Mouse (Mus musculus) heart, embryonic 10.5 days (tissue): ENCODE results near the gene Btf3l4. TPM values are rescaled to one million over a fixed set of nuclear protein-coding genes. Genes with fewer than 3 reads are reported as not detected.
A peak's percentile ranks its signal among the peaks of the same experiment; 100 is the strongest.

Experiments used
- DNase-seq: peaks from one replicate; pipeline ENCODE4 v3.0.0-alpha.2; 2017; ENCODE audit warnings: low spot score
- H3K27ac ChIP-seq: fragments of 300-500 bp; sonication (generic); 2 replicates; pipeline ENCODE4 v1.5.1; 2016; ENCODE audit warnings: mild to moderate bottlenecking
- H3K27me3 ChIP-seq: fragments of 300-500 bp; sonication (generic); 2 replicates; pipeline ENCODE4 v1.6.1; 2016; ENCODE audit warnings: mild to moderate bottlenecking; ENCODE audit not compliant: poor library complexity, insufficient read depth, severe bottlenecking
- H3K36me3 ChIP-seq: fragments of 300-500 bp; sonication (generic); 2 replicates; pipeline ENCODE4 v1.6.1; 2016; ENCODE audit warnings: mild to moderate bottlenecking, moderate library complexity
- H3K4me1 ChIP-seq: fragments of 300-500 bp; sonication (generic); 2 replicates; pipeline ENCODE4 v1.6.1; 2016; ENCODE audit warnings: mild to moderate bottlenecking
- H3K4me3 ChIP-seq: fragments of 300-500 bp; sonication (generic); 2 replicates; pipeline ENCODE4 v1.5.1; 2016; ENCODE audit warnings: mild to moderate bottlenecking, moderate library complexity
- H3K9me3 ChIP-seq: fragments of 300-500 bp; sonication (generic); 2 replicates; pipeline ENCODE4 v1.6.1; 2016; ENCODE audit warnings: mild to moderate bottlenecking, moderate library complexity
- WGBS: fragments of 180-500 bp; shearing (Covaris S2); methylation state at CpG from one replicate; pipeline ENCODE4 v1.1.7; 2016; 5-methylcytosine and 5-hydroxymethylcytosine counted together
- polyA plus RNA-seq: library from polyadenylated mRNA; unstranded; fragments of >200 nt; fragmentation: Nextera tagmentation; extraction: Ambion mirVana; gene quantifications from 2 replicates; pipeline ENCODE4 v1.2.1, GENCODE M21; 2016

Gene Btf3l4
- polyA plus RNA-seq, 1 experiment from 2014 or later = 160 TPM

DNA sequence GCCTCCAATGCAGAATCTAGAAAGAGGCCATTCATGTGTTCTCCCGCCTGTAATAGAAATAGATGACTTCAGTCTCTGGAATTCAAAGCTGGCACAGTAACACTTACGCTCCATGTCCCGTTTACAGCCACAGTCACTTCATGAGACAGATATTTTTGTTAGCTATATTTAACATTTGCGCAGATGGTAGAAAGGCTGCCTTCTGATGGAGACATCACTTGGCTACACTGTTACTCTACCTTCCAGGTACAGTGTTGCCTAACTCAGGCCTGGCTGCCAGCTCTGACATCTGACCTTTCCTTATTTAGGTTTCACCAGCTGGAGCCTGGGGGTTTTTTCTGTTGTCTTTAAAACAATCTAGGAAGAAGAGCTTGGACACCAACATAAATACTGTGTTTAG lies 4.6 kb upstream of the Btf3l4 start:
- Histone ChIP-seq H3K27ac (no peak overlapping the region), H3K27me3 (no peaks in the 10 kb centered on the region), H3K4me1 (peaks cover 20% of the 10 kb centered on the region), H3K9me3 (no peaks in the 10 kb centered on the region), H3K36me3 (peaks cover 12% of the 10 kb centered on the region), H3K4me3 (no peak overlapping the region)
- no peak for DNase-seq
- WGBS = 64% methylated on average over 4 of the region's 4 CpGs

DNA sequence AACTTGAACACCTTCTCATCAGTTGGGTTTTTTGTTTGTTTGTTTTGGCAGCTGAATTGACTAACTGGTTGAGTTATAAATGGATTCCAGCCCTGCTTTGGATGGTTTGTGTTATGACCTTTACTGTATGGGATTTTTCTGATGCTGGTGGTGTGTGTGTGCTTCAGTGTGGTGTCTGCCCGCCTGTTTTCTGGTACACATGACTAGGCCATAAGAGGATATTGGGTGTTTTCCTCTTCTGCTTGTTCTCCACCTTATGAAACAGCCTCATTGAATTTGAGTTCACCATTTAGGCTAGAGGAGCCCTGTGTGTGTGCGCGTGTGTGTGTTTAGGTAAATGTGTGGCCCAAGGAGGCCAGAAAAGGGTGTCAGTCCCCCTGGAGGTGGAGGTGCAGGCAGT lies 2.1 kb upstream of the Btf3l4 start:
- no peaks in the 10 kb centered on the region for H3K27me3 ChIP-seq
- H3K27ac ChIP-seq = peak overlapping the region; percentile 100
- H3K9me3 ChIP-seq = no peaks in the 10 kb centered on the region
- H3K36me3 ChIP-seq = peaks cover 3% of the 10 kb centered on the region
- 68% methylated on average over 3 of the region's 3 CpGs for WGBS
- DNase-seq = no peak
- peak overlapping the region; percentile 99 for H3K4me3 ChIP-seq
- peaks cover 29% of the 10 kb centered on the region for H3K4me1 ChIP-seq

DNA sequence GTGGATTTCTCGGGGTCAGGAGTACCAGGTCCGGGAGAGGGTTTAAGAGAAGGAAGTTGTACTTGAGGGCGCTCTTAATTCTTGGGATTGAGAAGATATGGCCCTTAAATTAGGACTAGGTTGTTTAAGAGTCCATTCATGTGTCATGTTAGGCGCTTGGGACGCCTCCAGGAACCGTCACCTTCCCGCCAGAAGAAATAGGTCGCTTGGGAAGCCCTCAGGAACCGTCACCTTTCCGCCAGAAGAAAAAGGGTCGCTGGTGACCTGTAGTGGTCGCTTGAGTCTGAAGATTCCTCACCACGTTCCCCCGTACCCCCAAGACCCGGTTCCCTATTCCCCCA lies 1.5 kb upstream of the Btf3l4 start:
- H3K9me3 ChIP-seq = no peaks in the 10 kb centered on the region
- peak overlapping the region; percentile 100 for H3K27ac ChIP-seq
- peak overlapping the region; percentile 99 for H3K4me3 ChIP-seq
- H3K27me3 ChIP-seq = no peaks in the 10 kb centered on the region
- WGBS = 1% methylated on average over 15 of the region's 15 CpGs
- peaks cover 29% of the 10 kb centered on the region for H3K4me1 ChIP-seq
- DNase-seq = no peak
- H3K36me3 ChIP-seq = peaks cover 4% of the 10 kb centered on the region

DNA sequence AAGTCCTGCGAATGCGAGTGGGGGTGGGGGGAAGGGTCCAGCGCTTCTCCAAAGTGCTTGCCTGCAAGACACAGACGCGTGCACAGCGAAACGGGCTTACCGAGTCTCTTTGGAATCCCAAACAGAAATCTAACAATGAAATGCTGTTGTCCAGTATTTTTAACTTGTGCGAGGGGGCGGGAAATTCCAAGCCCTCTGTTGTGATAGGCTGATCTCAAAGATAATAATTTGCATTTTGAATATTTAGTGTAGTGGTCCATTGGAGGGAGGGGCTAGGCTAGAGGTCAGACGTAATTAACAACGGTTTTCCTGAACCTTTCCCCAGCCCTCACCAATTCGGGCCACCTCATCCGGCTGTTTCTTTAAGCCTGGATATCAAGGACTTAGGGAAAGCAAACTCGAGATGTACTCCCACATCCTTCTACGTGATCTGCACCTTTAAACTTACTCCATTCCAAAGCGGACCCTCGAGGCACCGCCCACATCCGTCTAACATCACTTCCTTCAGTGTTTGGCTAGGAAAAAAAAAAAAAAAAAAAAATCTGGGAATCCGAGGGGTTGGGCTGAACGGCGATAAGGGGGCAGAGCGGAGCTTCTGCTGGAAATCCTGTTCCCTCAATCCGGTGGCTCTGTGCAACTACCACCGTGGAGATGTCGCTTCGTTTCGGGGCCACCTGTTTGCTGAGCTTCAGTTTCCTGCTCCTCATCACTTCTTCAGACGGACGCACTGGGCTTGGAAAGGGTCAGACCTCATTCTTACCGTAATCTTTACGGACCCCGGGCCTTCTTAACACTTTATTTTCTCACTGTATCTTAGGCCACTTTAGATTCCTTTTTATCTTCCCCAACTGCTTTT lies 929 bp upstream of the Btf3l4 start, which contains the start of gene Txndc12:
Txndc12 (plus strand) TSS at position 487 of the 856 bp plus-strand sequence.
- peaks cover 29% of the 10 kb centered on the region for H3K4me1 ChIP-seq
- no peaks in the 10 kb centered on the region for H3K27me3 ChIP-seq
- under 1% methylated on average over 34 of the region's 34 CpGs for WGBS
- no peaks in the 10 kb centered on the region for H3K9me3 ChIP-seq
- peak within 1 kb of the TSS; percentile 99 for H3K4me3 ChIP-seq
- DNase-seq = peak; percentile 95
- peak within 1 kb of the TSS; percentile 100 for H3K27ac ChIP-seq
- H3K36me3 ChIP-seq = peaks cover 10% of the 10 kb centered on the region

DNA sequence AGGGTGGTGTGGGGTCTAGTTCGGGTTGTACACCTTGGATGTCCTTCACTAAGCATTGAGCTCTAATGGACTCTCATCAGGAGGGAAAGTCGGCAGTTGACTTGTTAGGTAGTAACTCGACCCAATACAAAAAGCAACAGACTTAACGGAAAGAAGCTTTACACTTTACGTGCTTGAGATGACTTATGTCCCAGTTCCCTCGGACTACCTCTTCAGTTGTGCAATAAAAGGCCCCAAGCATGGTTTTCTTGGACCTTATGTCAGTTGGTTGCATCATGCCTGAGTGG lies 357 bp upstream of the Btf3l4 start:
- H3K36me3 ChIP-seq = peaks cover 14% of the 10 kb centered on the region
- no peaks in the 10 kb centered on the region for H3K9me3 ChIP-seq
- WGBS = 0% methylated on average over 6 of the region's 6 CpGs
- DNase-seq = no peak
- H3K27me3 ChIP-seq = no peaks in the 10 kb centered on the region
- peak overlapping the region; percentile 99 for H3K4me3 ChIP-seq
- H3K4me1 ChIP-seq = peaks cover 29% of the 10 kb centered on the region
- H3K27ac ChIP-seq = peak overlapping the region; percentile 100

DNA sequence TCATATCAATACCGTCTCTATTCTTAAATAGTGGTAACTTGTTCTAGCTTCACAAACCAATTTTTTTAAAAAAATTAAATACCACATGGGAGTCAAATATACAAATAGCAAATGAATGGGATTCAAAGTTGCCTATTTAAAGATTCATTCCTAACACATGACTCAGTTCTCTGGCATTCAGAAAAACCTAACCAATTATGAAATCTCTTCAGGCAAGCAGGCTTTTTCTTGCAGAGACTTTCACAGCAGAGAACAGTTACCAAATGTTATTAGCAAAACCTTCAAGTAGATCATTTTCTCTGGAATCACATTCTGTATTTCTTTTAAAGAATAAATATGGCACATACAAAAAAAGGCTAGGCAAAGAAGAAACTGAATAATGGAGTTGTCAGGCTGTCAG lies 2.7 kb downstream of the Btf3l4 start:
- WGBS = 90% methylated on average over 1 of the region's 1 CpGs
- Histone ChIP-seq H3K27ac (no peak overlapping the region), H3K4me3 (no peak overlapping the region)

DNA sequence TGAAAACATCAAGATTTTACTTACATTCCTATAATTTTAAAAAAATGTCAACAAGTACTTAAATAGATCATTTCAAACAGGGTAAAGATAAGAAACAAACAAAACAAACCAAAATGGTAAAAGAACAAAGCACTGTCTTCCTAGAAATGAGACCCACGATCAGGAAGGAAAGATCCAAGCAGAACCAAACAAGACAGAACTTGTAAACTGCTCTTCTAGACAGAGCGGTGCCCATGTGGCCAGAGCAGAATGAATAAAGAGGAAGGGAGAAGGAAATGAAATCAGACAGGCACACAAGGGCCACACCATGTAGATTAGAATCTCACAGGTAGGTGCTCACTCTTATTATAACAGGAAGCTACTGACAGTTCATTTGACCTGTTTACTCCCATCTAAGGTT lies 6.8 kb downstream of the Btf3l4 start:
- no peak for DNase-seq
- Histone ChIP-seq H3K9me3 (no peaks in the 10 kb centered on the region), H3K27me3 (no peaks in the 10 kb centered on the region), H3K27ac (no peak overlapping the region), H3K4me3 (no peak overlapping the region), H3K36me3 (peaks cover 81% of the 10 kb centered on the region), H3K4me1 (peaks cover under 1% of the 10 kb centered on the region; the same call in 1 of the 2 replicates)
- WGBS = 90% methylated on average over 2 of the region's 2 CpGs

More for the DNA sequence above, 2.7 kb downstream of the Btf3l4 start:
- Histone ChIP-seq H3K36me3 (peaks cover 41% of the 10 kb centered on the region), H3K9me3 (no peaks in the 10 kb centered on the region), H3K27me3 (no peaks in the 10 kb centered on the region), H3K4me1 (peaks cover 13% of the 10 kb centered on the region)
- DNase-seq = no peak

DNA sequence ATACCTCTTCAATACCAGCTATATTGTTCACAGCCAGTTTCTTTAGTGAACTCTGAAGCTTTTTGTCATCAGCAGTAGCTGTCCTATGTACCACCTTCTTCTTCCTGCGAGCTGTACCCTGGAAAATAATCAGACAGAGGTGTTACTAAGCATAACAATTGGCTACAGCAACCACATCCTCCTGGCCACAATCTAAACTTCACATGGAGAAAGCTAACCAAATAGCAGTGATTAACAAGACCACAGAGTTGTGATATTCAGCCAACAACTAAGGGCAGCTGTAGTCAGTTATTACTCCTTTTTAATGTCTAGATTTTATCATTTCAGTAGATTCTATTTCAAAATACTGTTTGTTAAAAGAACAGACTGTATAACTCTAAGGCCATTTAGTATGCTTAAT lies 7.3 kb downstream of the Btf3l4 start:
- WGBS = 73% methylated on average over 1 of the region's 1 CpGs
- H3K27me3 ChIP-seq = no peaks in the 10 kb centered on the region
- H3K4me1 ChIP-seq = no peaks in the 10 kb centered on the region
- DNase-seq = no peak
- no peak overlapping the region for H3K4me3 ChIP-seq
- H3K27ac ChIP-seq = no peak overlapping the region
- no peaks in the 10 kb centered on the region for H3K9me3 ChIP-seq
- H3K36me3 ChIP-seq = peaks cover 86% of the 10 kb centered on the region

DNA sequence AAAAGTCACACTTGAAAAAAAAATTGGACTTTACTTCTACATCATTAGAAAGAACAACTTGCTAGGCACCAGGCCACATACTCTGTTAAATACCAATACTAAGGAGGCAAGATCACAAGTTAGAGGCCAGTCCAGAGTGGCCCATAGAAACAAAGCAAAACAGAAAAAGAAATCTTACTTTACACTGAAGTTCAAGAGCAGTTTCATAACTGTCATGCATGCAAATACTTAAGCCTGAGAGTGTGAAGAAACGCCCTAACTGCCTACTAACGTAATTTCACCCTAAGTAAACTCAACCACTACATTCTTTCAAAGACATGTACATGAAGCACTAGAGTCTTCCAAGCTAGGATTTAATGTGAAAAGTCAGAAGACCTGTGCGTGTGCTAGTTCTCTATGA lies 7.7 kb downstream of the Btf3l4 start:
- H3K9me3 ChIP-seq = no peaks in the 10 kb centered on the region
- no peaks in the 10 kb centered on the region for H3K4me1 ChIP-seq
- H3K4me3 ChIP-seq = no peak overlapping the region
- no peaks in the 10 kb centered on the region for H3K27me3 ChIP-seq
- no peak for DNase-seq
- peaks cover 90% of the 10 kb centered on the region for H3K36me3 ChIP-seq
- H3K27ac ChIP-seq = no peak overlapping the region
- WGBS = 93% methylated on average over 3 of the region's 3 CpGs

DNA sequence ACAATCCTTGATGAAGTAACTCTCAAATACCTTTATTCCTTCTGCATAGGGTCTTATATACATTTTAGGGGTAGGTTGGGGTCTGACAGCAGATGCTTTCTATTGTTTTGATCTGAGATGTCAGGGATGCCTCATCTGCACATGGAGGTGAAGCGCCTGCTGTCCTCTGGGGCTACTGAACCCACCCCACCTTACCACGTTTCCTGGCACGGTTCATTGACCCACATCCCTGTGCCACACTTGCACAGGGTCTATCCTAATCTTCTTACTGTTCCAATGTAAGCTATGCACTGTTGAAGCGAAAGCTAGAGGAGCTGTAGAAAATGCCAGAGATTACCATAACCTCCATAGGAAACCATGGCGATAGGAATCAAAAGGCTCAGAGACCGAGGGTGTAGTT lies 21.9 kb downstream of the Btf3l4 start:
- no peak for DNase-seq
- WGBS = 76% methylated on average over 6 of the region's 6 CpGs
- Histone ChIP-seq H3K36me3 (peaks cover 12% of the 10 kb centered on the region; the same call in 1 of the 2 replicates), H3K27ac (no peak overlapping the region), H3K4me1 (no peaks in the 10 kb centered on the region), H3K9me3 (no peaks in the 10 kb centered on the region), H3K4me3 (no peak overlapping the region), H3K27me3 (no peaks in the 10 kb centered on the region)

DNA sequence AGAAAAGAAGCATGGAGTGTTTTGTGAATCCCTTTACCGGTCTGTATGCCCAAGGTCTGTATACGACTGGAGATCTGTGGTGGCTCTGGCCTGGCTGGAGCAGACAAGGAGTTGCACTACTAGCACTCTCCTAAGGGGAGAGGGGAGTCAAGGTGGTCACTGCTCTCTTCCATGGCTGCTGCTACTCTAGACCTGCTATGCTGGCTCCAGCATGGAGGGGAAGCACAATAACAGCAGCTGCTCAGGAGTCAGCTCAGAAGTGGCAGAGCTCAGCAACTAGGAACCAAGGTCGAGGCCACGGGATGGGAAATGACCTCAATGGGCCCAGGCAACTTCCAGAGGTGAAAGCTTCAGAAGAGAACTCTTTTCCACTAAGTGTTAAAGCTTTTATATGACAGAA lies 22.3 kb downstream of the Btf3l4 start:
- Histone ChIP-seq H3K27me3 (no peaks in the 10 kb centered on the region), H3K9me3 (no peaks in the 10 kb centered on the region), H3K36me3 (peaks cover 12% of the 10 kb centered on the region; the same call in 1 of the 2 replicates), H3K4me1 (no peaks in the 10 kb centered on the region), H3K4me3 (no peak overlapping the region), H3K27ac (no peak overlapping the region)
- WGBS = 50% methylated on average over 4 of the region's 4 CpGs
- DNase-seq = no peak

DNA sequence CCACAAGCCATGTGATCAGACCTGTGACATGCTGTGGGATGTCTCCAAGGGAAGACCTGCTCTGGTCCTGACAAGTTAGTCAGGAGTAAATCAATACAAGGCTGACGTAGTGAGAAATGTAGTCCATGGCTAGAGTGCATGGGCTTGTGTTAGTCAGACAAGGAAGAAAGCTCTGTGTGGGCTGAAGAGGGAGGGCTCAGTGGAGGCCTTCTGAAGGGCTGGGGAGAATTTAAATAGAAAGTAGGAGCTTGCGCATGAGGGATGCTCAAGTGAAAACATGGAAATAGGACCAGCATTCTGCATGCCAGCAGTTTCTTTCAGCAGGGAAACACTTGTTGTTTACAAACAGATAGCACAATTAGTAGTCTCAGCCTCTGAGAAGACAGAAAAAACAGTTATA lies 29.9 kb downstream of the Btf3l4 start:
- Histone ChIP-seq H3K9me3 (no peaks in the 10 kb centered on the region), H3K27ac (no peak overlapping the region), H3K4me3 (no peak overlapping the region), H3K4me1 (no peaks in the 10 kb centered on the region), H3K36me3 (no peaks in the 10 kb centered on the region), H3K27me3 (no peaks in the 10 kb centered on the region)
- 83% methylated on average over 2 of the region's 2 CpGs for WGBS
- no peak for DNase-seq

DNA sequence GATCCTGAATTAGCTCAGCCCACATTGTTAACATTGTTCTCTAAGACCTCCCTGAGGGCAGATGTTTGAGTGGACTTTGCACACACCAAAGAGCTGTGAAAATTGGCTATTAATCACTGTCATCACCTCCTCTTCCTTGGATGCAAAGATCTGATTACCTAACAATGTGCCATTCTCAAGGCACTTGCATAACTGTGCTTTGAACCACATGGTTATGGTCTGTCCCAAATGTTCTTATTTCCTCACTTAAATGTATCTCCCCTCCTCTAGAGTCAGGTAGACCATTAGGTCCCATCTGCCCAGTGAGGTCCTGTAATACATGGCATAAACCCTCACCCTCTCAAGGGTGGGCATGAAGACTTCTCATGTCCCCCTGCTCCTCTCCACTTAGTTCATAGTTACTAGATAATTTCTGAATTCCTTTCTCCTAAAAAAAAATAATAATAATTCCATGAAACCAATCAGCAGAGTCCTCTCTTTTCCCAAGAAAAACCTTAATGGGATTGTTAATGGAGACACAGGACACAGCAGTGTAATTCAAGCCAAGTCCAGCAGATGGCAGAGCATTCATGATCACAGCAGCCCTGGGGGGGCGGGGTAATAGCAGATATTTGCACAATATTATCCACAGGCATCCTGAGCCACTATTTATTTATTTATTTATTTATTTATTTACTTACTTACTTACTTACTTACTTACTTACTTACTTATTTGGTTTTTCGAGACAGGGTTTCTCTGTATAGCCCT lies 35.2 kb downstream of the Btf3l4 start:
- H3K27me3 ChIP-seq = no peaks in the 10 kb centered on the region
- 45% methylated on average over 2 of the region's 2 CpGs for WGBS
- H3K9me3 ChIP-seq = no peaks in the 10 kb centered on the region
- H3K4me1 ChIP-seq = peaks cover 4% of the 10 kb centered on the region; the same call in 1 of the 2 replicates
- no peak for DNase-seq
- H3K27ac ChIP-seq = no peak overlapping the region
- no peak overlapping the region for H3K4me3 ChIP-seq
- H3K36me3 ChIP-seq = no peaks in the 10 kb centered on the region
